Mouse (Mus musculus): ENCODE data around the gene Adssl1.

Gene Adssl1

GRCm38 (mm10) chr12:112654076-112654475, 34.2 kb downstream of the Adssl1 start:
- no peak for DNase-seq (ENCODE audit: low spot score in 2 of 2)

- no peak for DNase-seq (ENCODE audit: low spot score in 2 of 2)
These were observed 38.8 kb downstream of the Adssl1 start for GRCm38 (mm10) chr12:112658619-112659018.

GRCm38 (mm10) chr12:112659109-112659508, 39.3 kb downstream of the Adssl1 start:
- DNase-seq (ENCODE audit: low spot score in 2 of 2) = peak; percentile 63 to 85

- DNase-seq (ENCODE audit: low spot score in 2 of 2) = peak; percentile 67 to 75
These were observed 40.9 kb downstream of the Adssl1 start for GRCm38 (mm10) chr12:112660576-112661326.

- DNase-seq (ENCODE audit: low spot score in 2 of 2) = no peak
These were observed 41.4 kb downstream of the Adssl1 start for GRCm38 (mm10) chr12:112661327-112661605.

- DNase-seq (ENCODE audit: low spot score in 2 of 2) = no peak
These were observed 42.0 kb downstream of the Adssl1 start for GRCm38 (mm10) chr12:112661851-112662250.

GRCm38 (mm10) chr12:112663303-112663702, 43.5 kb downstream of the Adssl1 start:
- no peak for DNase-seq (ENCODE audit: low spot score in 2 of 2)

- DNase-seq (ENCODE audit: low spot score in 2 of 2) = no peak
These were observed 43.9 kb downstream of the Adssl1 start for GRCm38 (mm10) chr12:112663716-112664115.

- no peak for DNase-seq (ENCODE audit: low spot score in 2 of 2)
These were observed 44.3 kb downstream of the Adssl1 start for GRCm38 (mm10) chr12:112664124-112664523.

- no peak for DNase-seq (ENCODE audit: low spot score in 2 of 2)
These were observed 44.8 kb downstream of the Adssl1 start for GRCm38 (mm10) chr12:112664656-112665055.

GRCm38 (mm10) chr12:112665445-112665844, 45.6 kb downstream of the Adssl1 start:
- DNase-seq (ENCODE audit: low spot score in 2 of 2) = no peak

GRCm38 (mm10) chr12:112665881-112666544, 46.2 kb downstream of the Adssl1 start:
- DNase-seq (ENCODE audit: low spot score in 2 of 2) = no peak

GRCm38 (mm10) chr12:112667619-112668297, 47.9 kb downstream of the Adssl1 start:
- DNase-seq (ENCODE audit: low spot score in 2 of 2) = no peak

GRCm38 (mm10) chr12:112670718-112671393, 51.0 kb downstream of the Adssl1 start:
- DNase-seq (ENCODE audit: low spot score in 2 of 2) = no peak

GRCm38 (mm10) chr12:112671891-112672290, 52.0 kb downstream of the Adssl1 start:
- DNase-seq (ENCODE audit: low spot score in 2 of 2) = no peak

GRCm38 (mm10) chr12:112672744-112673575, 53.1 kb downstream of the Adssl1 start:
- peak in 1 of 2 experiments; percentile 59 for DNase-seq (ENCODE audit: low spot score in 2 of 2)

GRCm38 (mm10) chr12:112673576-112674091, 53.8 kb downstream of the Adssl1 start:
- DNase-seq (ENCODE audit: low spot score in 2 of 2) = peak in 1 of 2 experiments; percentile 60

GRCm38 (mm10) chr12:112674132-112675011, 54.5 kb downstream of the Adssl1 start, which contains the start of gene Akt1:
Akt1 (minus strand) TSS chr12:112674884.
- peak in 1 of 2 experiments; percentile 58 for DNase-seq (ENCODE audit: low spot score in 2 of 2)

GRCm38 (mm10) chr12:112675245-112676035, 55.6 kb downstream of the Adssl1 start:
- peak; percentile 78 to 86 for DNase-seq (ENCODE audit: low spot score in 2 of 2)

All from urinary bladder, postnatal 4 days (tissue).